Mouse (Mus musculus): ENCODE measurements around the gene Ect2. TPM values are rescaled to one million over a fixed set of nuclear protein-coding genes. Genes with fewer than 3 reads are reported as not detected.

Ect2 gene
- total RNA-seq, 2 experiments from 2014 or later, result 2.9 to 4.3 TPM

- no peak for DNase-seq (ENCODE audit: low spot score in 2 of 2)
Measured at GRCm38 (mm10) chr3:27158910-27159309, 5.2 kb upstream of the Ect2 start.

DNA sequence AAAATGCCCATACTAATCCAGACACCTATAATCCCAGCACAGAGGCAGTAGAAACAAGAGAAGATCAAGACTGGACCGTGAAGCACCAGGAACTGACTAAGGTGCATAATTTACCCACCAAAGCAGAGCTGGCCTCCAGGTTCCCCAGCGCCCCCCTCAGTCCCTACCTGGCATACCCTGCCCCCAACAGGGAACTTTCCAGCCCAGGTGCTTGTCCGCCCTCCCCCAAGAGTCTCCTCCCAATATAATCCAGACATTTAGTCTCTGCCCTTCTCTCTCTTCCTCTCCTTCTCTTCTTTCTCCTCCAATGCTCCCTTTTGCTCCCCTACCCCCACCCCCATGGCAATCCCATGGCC is 2.9 kb upstream of the Ect2 start:
- DNase-seq (ENCODE audit: low spot score in 2 of 2), result no peak

DNA sequence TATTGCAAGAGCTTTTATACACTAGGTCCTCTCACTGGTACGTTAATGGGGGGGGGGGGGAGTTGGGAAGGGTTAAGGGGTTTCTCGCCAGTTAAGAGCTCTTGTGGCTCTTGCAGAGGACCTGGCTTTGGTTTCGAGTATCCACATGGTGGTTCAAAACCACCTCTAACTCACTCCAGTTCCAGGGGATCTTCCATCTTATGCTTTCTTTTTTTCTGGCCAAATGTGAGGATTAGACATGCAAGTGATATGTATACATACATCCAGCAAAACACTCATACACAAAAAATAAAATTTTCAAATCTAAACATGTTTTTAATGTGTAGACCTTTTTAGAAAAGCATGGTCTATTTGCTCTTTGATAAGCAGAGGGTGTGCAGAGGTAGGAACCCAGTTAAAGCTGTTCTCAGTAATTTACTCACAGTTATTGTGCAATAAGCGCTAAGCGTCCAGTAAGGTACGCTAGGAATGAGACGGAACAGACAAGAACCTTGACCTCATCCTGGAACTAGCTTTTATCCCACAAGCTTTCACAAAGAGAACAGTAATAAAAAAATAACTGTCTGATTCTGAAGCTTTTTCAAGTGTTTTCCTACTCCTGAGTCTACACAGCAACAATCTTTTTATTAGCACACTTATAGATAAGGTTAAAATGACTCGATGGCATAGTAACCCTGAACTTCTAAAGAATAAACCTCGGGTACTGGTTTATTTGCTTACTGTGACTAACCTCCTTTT is 2.3 kb upstream of the Ect2 start:
- DNase-seq (ENCODE audit: low spot score in 2 of 2), result no peak

DNA sequence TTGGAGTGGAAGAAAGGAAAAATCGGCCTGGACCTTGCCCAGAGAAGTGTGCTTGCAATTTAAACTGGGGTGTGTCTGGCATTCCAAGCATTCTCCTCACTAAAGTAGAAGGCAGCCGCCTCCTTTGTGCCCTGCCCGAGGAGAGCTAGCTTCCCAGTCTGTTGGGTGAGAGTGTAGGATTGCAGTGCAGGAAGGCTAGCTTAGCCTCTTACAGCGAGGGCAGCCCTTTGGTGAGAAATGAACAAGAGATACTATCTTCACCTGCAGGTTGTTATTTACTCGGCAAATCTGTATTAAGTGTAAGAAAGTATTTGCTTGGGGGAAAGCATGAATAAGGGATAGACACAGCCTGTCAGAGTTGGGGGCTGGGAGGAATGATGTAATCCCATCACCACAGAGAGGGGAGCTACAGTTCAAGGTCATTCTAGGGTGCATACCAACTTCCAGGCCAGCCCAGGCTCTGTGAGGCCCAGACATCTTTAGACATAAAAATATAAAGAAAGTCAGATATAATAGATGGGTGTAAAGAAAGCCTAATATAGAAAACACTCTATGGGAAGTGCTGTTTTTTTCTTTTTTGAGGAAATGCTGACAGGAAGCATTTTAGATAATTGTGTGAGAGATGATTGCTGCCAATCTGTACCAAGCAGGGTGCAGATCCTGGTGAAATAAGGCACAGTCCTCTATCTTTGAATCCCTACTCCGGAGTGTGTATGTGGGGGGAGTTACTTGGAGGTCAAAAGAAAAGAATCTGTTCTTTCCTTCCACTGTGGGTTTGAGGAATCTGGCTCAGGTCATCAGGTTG is 1.6 kb upstream of the Ect2 start:
- no peak for DNase-seq (ENCODE audit: low spot score in 2 of 2)

DNA sequence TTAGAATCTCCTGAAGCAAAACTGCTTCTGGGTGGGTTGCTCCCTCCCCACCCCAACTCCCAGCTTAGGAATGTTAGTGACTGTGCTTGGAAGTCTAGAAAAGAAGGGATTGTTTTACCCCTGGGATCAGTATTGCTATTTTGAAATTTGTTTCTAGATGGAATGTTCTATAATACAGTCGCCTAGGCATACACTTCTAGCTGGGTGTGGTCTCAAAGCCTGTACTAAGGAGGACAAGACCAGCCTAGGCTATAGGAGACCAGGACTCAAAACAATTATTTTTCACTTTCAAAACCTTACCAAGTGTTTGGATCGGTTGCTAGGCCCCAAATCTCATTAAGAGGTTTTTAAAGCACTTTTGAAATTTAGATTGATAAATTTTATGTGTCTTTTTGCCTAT is 602 bp upstream of the Ect2 start:
- DNase-seq (ENCODE audit: low spot score in 2 of 2), result no peak

DNA sequence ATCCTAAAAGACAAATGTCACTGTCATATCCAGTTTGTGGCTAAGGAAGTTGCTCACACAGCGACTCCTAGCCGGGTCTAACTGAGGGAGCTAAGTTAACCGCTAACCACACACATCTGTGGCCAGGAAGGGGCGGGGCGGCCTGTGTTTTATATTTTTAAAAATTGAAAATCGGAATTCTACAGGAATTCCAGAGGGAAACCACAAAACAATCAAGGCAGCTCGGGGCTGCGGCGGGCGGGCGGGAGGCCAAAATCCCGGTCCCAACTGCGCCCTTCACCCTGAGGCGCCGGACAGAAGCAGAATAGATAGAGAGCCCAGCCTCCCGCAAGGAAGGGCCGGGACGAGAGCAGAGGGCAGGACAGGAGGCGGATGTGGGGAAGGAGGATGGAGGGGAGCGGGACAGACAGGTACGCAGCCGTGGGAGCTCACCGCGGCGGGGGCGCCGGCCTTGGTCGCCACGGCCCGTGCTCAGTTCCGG is 447 bp downstream of the Ect2 start:
- no peak for DNase-seq (ENCODE audit: low spot score in 2 of 2)

GRCm38 (mm10) chr3:27145733-27146132 is 7.9 kb downstream of the Ect2 start:
- DNase-seq (ENCODE audit: low spot score in 2 of 2), result no peak

- DNase-seq (ENCODE audit: low spot score in 2 of 2), result no peak
Measured at GRCm38 (mm10) chr3:27143570-27143969, 10.1 kb downstream of the Ect2 start.

- DNase-seq (ENCODE audit: low spot score in 2 of 2), result no peak
Measured at GRCm38 (mm10) chr3:27140101-27140500, 13.6 kb downstream of the Ect2 start.

DNA sequence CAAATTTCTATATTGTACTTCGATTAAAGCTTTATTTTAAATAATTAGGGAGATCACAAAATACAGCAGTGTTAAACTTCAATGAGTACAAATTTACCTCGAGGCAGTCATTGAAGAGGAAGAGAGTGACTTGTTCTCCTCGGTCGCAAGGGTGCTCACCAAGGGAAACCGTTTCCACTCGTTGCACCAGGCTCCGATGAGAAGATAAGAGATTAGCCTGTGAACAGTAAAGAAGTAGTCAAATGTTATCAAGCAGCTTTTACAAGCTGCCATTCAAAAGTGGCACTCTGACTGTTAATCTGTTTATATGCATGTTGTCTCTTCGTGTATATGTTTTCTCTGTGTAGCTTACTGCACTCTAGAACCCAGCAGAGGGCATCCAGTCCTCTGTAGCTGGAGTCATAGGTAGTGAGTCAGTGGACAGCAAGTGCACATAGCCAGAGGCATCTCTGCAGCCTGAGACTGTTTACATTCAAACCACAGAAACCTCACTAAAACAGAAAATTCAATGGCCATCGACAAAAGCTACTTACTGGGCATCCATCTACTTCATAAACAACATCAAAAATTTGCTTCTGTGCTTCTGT is 31.7 kb downstream of the Ect2 start:
- no peak for DNase-seq (ENCODE audit: low spot score in 2 of 2)

DNA sequence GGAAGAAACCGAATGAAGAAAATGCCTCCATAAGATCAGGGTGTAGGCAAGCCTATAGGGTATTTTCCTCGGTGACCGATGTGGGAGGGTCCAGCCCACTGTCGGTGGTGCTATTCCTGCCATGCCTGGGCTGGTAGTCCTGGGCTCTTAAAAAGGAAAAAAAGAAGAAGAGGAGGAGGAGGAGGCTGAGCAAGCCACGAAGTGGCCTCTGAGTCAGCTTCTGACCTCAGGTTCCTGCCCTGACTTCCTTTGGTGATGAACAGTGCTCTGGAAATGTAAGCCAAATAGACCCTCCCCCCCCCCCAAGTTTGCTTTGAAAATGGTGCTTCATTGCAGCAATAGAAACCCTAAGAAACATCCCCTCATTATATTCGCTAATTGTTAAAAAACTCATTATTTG is 32.7 kb downstream of the Ect2 start:
- DNase-seq (ENCODE audit: low spot score in 2 of 2), result no peak

DNA sequence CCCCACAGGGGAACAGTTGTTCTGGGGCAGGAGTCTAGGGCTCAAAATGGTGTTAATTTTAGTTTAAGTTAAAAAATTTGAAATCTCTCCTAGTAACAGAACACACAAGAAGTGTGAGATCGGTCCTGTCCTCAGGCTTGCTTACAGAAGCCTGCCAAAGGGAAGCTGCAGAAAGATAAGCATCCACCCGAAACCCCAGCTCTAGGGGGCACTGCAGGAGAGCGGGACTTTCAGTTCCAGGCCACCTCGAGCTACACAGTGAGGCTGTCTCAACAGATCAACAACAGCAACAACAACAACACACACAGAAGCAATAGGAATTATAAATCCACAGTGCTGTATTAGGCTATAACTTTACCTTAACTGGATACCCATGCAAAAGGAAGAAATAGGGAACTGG is 35.5 kb downstream of the Ect2 start:
- DNase-seq (ENCODE audit: low spot score in 2 of 2), result peak in 1 of 2 experiments; percentile 9

GRCm38 (mm10) chr3:27110860-27111259 is 42.8 kb downstream of the Ect2 start:
- no peak for DNase-seq (ENCODE audit: low spot score in 2 of 2)

DNA sequence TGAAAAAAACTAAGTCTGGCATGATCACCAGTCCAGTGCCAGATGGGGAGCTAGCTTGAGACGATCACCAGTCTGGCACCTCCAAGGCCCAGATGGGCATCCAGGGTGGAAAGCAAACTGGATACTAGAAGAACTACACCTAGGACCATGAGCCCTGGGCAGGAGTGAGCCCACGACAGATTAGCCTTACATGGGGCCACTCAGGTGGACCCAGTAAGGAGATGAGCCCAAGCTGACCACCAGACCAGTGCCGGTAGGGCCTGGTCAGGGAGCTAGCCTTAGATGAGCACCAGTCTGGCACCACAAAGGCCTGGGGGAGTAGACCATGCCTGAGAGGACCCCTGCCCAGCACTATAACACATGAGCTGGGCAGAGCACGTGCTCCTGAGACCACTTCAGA is 44.6 kb downstream of the Ect2 start:
- no peak for DNase-seq (ENCODE audit: low spot score in 2 of 2)

DNA sequence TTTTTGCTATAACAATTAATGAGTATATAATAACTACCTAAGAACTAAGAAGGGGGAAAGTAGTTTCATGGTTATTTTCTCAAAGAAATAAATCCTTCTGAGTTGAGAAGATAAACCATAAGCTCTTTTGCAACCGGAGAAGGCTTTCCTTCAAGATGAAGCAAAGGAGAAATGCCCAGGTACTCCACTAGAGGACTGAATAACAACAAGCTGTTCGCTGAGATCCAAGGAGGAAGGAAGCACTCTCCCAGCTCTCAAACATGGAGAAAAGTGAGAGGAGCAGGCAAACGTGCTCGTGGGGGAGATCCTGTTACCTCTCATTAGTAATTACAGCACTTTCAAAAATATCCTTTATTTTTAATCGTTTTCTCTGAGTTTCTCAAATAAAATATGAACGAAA is 46.5 kb downstream of the Ect2 start:
- DNase-seq (ENCODE audit: low spot score in 2 of 2), result no peak

DNA sequence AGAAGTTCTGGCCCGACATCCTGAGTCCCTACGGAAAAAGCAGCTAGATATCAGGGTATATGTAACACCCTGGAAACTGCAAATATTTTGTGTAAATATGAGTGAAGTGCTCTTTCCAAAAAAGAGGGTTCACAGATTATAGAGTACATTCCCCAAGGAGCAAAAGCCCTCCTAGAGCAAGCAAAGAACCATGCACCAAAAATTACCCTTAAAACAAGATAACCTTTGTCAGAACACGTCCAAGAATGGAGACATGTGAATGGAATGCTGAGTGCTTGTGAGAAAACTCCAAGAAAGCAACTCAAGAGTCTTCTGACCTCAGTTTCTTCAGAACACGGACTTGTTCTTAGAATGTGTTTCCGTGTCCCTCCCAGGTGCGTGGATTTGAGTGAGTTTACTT is 50.7 kb downstream of the Ect2 start:
- no peak for DNase-seq (ENCODE audit: low spot score in 2 of 2)

DNA sequence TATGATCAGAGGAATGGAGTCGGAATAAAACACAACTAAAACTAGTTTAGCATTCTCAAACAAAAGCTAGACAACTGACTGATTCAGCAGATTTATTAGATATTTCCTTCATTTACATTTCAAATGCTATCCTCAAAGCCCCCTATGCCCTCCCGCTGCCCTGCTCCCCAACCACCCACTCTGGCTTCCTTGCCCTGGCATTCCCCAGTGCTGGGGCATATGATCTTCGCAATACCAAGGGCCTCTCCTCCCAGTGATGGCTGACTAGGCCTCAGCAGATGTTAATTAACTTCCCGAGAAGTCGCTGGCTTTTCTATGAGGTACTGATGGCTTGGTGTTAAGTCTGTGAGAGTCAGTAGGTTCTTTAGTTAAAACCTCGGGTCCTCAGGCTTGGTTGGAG is 55.0 kb downstream of the Ect2 start:
- no peak for DNase-seq (ENCODE audit: low spot score in 2 of 2)

GRCm38 (mm10) chr3:27086221-27086620 is 67.5 kb downstream of the Ect2 start:
- DNase-seq (ENCODE audit: low spot score in 2 of 2), result no peak

GRCm38 (mm10) chr3:27081229-27082060 is 72.2 kb downstream of the Ect2 start:
- no peak for DNase-seq (ENCODE audit: low spot score in 2 of 2)

DNA sequence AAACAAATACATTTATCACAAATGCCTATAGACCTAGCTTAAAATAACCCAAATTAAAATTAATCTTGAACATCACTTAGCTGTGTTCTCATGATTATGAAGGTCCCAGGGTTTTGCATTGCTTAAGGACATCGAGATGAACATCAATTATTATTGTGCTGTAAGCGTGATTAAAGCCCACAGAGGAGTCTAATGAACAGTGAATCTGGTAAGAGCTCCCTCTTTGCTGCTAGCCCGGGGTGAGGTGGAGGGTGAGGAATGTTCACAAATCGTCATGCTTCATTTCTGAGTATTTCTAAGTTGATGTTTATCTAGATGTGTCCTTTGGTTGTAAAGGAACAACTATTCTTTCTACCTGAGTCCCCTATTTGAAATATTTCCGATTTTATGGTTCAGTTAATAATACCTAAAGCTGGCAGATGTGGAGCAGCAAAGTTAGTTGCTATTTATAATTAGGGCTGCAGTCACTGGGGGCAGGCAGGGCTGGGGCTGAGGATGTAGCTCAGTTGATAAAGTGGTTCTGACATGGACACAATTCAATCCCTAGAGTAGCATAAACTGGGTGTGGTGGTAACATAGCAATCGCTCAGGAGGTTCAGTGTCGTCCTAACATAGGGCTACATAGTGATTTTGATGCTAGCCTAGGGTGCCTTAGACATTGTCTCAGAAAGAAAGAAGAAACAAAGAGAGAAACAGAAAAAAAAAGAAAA is 73.5 kb downstream of the Ect2 start:
- DNase-seq (ENCODE audit: low spot score in 2 of 2), result no peak

GRCm38 (mm10) chr3:27073884-27074283 is 79.8 kb downstream of the Ect2 start:
- no peak for DNase-seq (ENCODE audit: low spot score in 2 of 2)

All from layer of hippocampus, postnatal 10 days (tissue).